ENCODE assay signal across 19 mouse cellular contexts in the genomic region with DNA sequence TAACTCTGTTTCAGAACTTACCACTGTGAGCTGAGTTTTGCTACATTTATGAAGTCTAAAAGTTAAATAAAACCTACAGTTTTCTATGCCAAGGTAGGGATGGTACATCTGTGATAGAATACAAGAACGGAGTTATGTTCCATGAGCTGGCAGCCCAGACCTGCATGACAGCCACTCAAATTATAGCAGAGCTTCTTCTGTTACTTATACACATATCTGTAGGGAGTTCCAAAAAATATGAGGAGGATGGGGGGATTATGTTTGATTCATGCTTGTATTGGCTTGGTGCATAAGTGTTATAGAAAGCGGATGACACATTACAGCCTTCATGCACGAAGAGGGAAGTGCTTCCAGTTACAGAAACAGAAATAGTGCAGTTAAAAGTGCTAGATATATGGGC.
"Had no signal": no experiment of that assay in that cellular context is flagged by ENCODE, and none has a peak within 500 bp of the region (broad histone marks: within the 10 kb centered on the region; RNA-seq: fewer than 3 reads in every experiment).

No protein-coding gene starts in this region.

- H3K4me2 ChIP-seq: lung, embryonic 15.5 days; midbrain, embryonic 12.5 days; neural tube, embryonic 13.5 days; neural tube, embryonic 15.5 days had no signal

- ATAC-seq: midbrain, embryonic 16.5 days had no signal

- H3K36me3 ChIP-seq: lung, embryonic 15.5 days; midbrain, embryonic 10.5 days; midbrain, embryonic 12.5 days; neural tube, embryonic 13.5 days; neural tube, embryonic 15.5 days had no signal

- H3K4me1 ChIP-seq: lung, embryonic 15.5 days; midbrain, embryonic 10.5 days; midbrain, embryonic 12.5 days; neural tube, embryonic 13.5 days; neural tube, embryonic 15.5 days had no signal

- H3K27ac ChIP-seq: lung, embryonic 15.5 days; midbrain, embryonic 10.5 days; midbrain, embryonic 12.5 days; neural tube, embryonic 13.5 days; neural tube, embryonic 15.5 days had no signal

- H3K9me3 ChIP-seq: lung, embryonic 15.5 days; midbrain, embryonic 10.5 days; midbrain, embryonic 12.5 days; neural tube, embryonic 13.5 days; neural tube, embryonic 15.5 days had no signal

- H3K27me3 ChIP-seq: lung, embryonic 15.5 days; midbrain, embryonic 12.5 days; neural tube, embryonic 13.5 days; neural tube, embryonic 15.5 days had no signal

- DNase-seq: lung, adult 2 months; lung, postnatal 10 days; lung, postnatal 4 days; midbrain, embryonic 14.5 days; retina, postnatal 1 day; right cerebral cortex, adult 18-20 months; right cerebral cortex, postnatal 25 days; right cerebral cortex, postnatal 4 days; spleen, adult 18-20 months; thymus, adult 18-20 months; thymus, postnatal 14 days; thymus, postnatal 36 days had no signal

- H3K9ac ChIP-seq: lung, embryonic 15.5 days; midbrain, embryonic 12.5 days; neural tube, embryonic 13.5 days; neural tube, embryonic 15.5 days had no signal

- H3K4me3 ChIP-seq: lung, embryonic 15.5 days; midbrain, embryonic 10.5 days; midbrain, embryonic 12.5 days; myocyte; neural tube, embryonic 13.5 days; neural tube, embryonic 15.5 days had no signal
